In genomic region chr2:152638865-152639264, GRCm38 (mm10) we compare ENCODE assay signal across 16 mouse cellular contexts. TPM values are rescaled to one million over a fixed set of nuclear protein-coding genes. Genes with fewer than 3 reads are reported as not detected.
DNase-seq lines count a peak whose midpoint lies in the region; ATAC-seq and TF ChIP-seq lines count a peak whose summit lies in the region.
"Had no signal": no experiment of that assay in that cellular context is flagged by ENCODE, and none has a peak within 500 bp of the region (broad histone marks: within the 10 kb centered on the region; RNA-seq: fewer than 3 reads in every experiment).

No protein-coding gene starts in this region.

- no peak overlapping the region for H3K9ac ChIP-seq in heart, embryonic 12.5 days
- H3K9ac ChIP-seq in liver, adult 2 months (ENCODE audit: low read depth, low read length), result no peak overlapping the region
- H3K9ac ChIP-seq: hindbrain, embryonic 12.5 days; limb, embryonic 15.5 days; midbrain, embryonic 12.5 days had no signal

- peak overlapping the region; percentile 86 for H3K27ac ChIP-seq in heart, embryonic 12.5 days (ENCODE audit: poor library complexity, severe bottlenecking)
- peak overlapping the region; percentile 44 for H3K27ac ChIP-seq in liver, adult 2 months (replicated peaks; ENCODE audit: insufficient read depth, low read depth, low read length)
- H3K27ac ChIP-seq in brown adipose tissue, adult 24 weeks (replicated peaks; ENCODE audit: low read depth, low read length), result peak overlapping the region; percentile 62
- H3K27ac ChIP-seq: hindbrain, embryonic 12.5 days; layer of hippocampus, adult 2 months; limb, embryonic 15.5 days; midbrain, embryonic 12.5 days had no signal

- no peak for TF ChIP-seq CTCF in liver, adult 2 months (IDR thresholded peaks at IDR 0.05; ENCODE audit: low read depth, low read length)

- H3K4me3 ChIP-seq in heart, embryonic 12.5 days, result no peak overlapping the region
- no peak overlapping the region for H3K4me3 ChIP-seq in liver, adult 2 months (ENCODE audit: insufficient read depth, low read depth, low read length)
- no peak overlapping the region for H3K4me3 ChIP-seq in brown adipose tissue, adult 24 weeks (ENCODE audit: insufficient read depth, low read depth, low read length)
- H3K4me3 ChIP-seq: hindbrain, embryonic 12.5 days; layer of hippocampus, adult 2 months; limb, embryonic 15.5 days; midbrain, embryonic 12.5 days had no signal

- no peak for DNase-seq in heart, postnatal 10 days
- no peak for DNase-seq in liver, adult 2 months (ENCODE audit: extremely low read depth, low read depth, low spot score)
- DNase-seq in liver, result no peak
- DNase-seq in heart, postnatal 4 days, result peak; percentile 24
- DNase-seq in frontal cortex, postnatal 25 days (ENCODE audit: low spot score in 2 of 2), result no peak
- DNase-seq in left cerebral cortex, postnatal 10 days (ENCODE audit: extremely low spot score in 1 of 2, low spot score in 2 of 2), result no peak
- DNase-seq: cerebellum, adult 9-11 months; right cerebral cortex, postnatal 4 days had no signal

- no peak for TF ChIP-seq POLR2A in liver, adult 2 months (IDR thresholded peaks at IDR 0.05; ENCODE audit: extremely low read depth, insufficient read depth, low read length)

- ATAC-seq in heart, embryonic 12.5 days (ENCODE audit: insufficient number of reproducible peaks, low FRiP score), result no peak

- intact Hi-C loops in heart, postnatal 10 days (cut with DNase I), result no loop called here
- intact Hi-C loops in left cerebral cortex, postnatal 10 days (cut with DNase I), result no loop called here

- H3K79me2 ChIP-seq in liver, adult 2 months (ENCODE audit: control insufficient read depth, insufficient read depth, low read length), result no peaks in the 10 kb centered on the region

- no peak overlapping the region for H3K4me2 ChIP-seq in heart, embryonic 12.5 days
- H3K4me2 ChIP-seq: hindbrain, embryonic 12.5 days; limb, embryonic 15.5 days; midbrain, embryonic 12.5 days had no signal

- WGBS in heart, embryonic 12.5 days, result 56% methylated on average over 6 of the region's 6 CpGs
- 75% methylated on average over 6 of the region's 6 CpGs for WGBS in liver, adult 2 months

- no peaks in the 10 kb centered on the region for H3K9me3 ChIP-seq in heart, embryonic 12.5 days (replicated peaks)
- H3K9me3 ChIP-seq: hindbrain, embryonic 12.5 days; limb, embryonic 15.5 days; midbrain, embryonic 12.5 days had no signal

- peaks cover 51% of the 10 kb centered on the region for H3K4me1 ChIP-seq in heart, embryonic 12.5 days (replicated peaks)
- no peaks in the 10 kb centered on the region for H3K4me1 ChIP-seq in liver, adult 2 months (ENCODE audit: control insufficient read depth, insufficient read depth, low read length)
- H3K4me1 ChIP-seq in brown adipose tissue, adult 24 weeks (ENCODE audit: control insufficient read depth, insufficient read depth, insufficient read length, low read length), result no peaks in the 10 kb centered on the region

- H3K27me3 ChIP-seq in heart, embryonic 12.5 days (replicated peaks), result no peaks in the 10 kb centered on the region
- no peaks in the 10 kb centered on the region for H3K27me3 ChIP-seq in liver, adult 2 months (ENCODE audit: control insufficient read depth, insufficient read depth, low read length)
- H3K27me3 ChIP-seq: limb, embryonic 15.5 days had no signal

- H3K36me3 ChIP-seq in heart, embryonic 12.5 days, result no peaks in the 10 kb centered on the region
- H3K36me3 ChIP-seq in liver, adult 2 months (ENCODE audit: control insufficient read depth, insufficient read depth, low read length), result no peaks in the 10 kb centered on the region
- H3K36me3 ChIP-seq: hindbrain, embryonic 12.5 days; limb, embryonic 15.5 days; midbrain, embryonic 12.5 days had no signal

RNA-seq across cellular contexts. Expression of gene Rem1, which starts 12.1 kb away (rescaled TPM):
- polyA plus RNA-seq in heart, embryonic 12.5 days (2016; fragmentation: Nextera tagmentation; extraction: Ambion mirVana), result 9.5 and 10.1 TPM in 2 replicates
- 10 to 100 TPM; 12.9 to 15.3 TPM for total RNA-seq in heart, postnatal 10 days (2021)
- total RNA-seq in liver, adult 2 months (2014; rRNA removed), result 0.34 and 0.65 TPM in 2 replicates
- polyA plus RNA-seq in liver, adult 2 months (2012; rRNA removed), result 0.32 and 0.35 TPM in 2 replicates
- 1.2 and 1.6 TPM in 2 replicates for polyA plus RNA-seq in brown adipose tissue, adult 24 weeks (2012; ENCODE audit: insufficient read depth, insufficient read length, missing spikeins)
- total RNA-seq in heart, postnatal 4 days (2021), result 10 to 100 TPM; 13.5 to 13.9 TPM
- 1 to 10 TPM; 1.5 TPM for total RNA-seq in left cerebral cortex, postnatal 10 days (2021)
- polyA plus RNA-seq: midbrain, embryonic 12.5 days had no signal

RNA-seq across cellular contexts. Expression of gene Defb25, which starts 16.0 kb away (rescaled TPM):
- not detected in 2 replicates for polyA plus RNA-seq in heart, embryonic 12.5 days (2016; fragmentation: Nextera tagmentation; extraction: Ambion mirVana)
- not detected for total RNA-seq in heart, postnatal 10 days (2021)
- 2.1 TPM in 1 of 2 replicates, not detected in the other for total RNA-seq in liver, adult 2 months (2014; rRNA removed)
- polyA plus RNA-seq in liver, adult 2 months (2012; rRNA removed), result not detected in 2 replicates
- polyA plus RNA-seq in brown adipose tissue, adult 24 weeks (2012; ENCODE audit: insufficient read depth, insufficient read length, missing spikeins), result not detected in 2 replicates
- total RNA-seq in heart, postnatal 4 days (2021), result not detected
- total RNA-seq in left cerebral cortex, postnatal 10 days (2021), result not detected
- total RNA-seq: gastrocnemius, adult 18-20 months; layer of hippocampus, adult 2 months; left cerebral cortex, adult 8-10 months had no signal
- polyA plus RNA-seq: hindbrain, embryonic 12.5 days; midbrain, embryonic 12.5 days had no signal

RNA-seq across cellular contexts. Expression of gene H13, which starts 30.4 kb away (rescaled TPM):
- 87.5 and 91.9 TPM in 2 replicates for polyA plus RNA-seq in heart, embryonic 12.5 days (2016; fragmentation: Nextera tagmentation; extraction: Ambion mirVana)
- total RNA-seq in heart, postnatal 10 days (2021), result 10 to 100 TPM; 47.6 to 51.4 TPM
- 65.5 and 86.1 TPM in 2 replicates for total RNA-seq in liver, adult 2 months (2014; rRNA removed)
- polyA plus RNA-seq in liver, adult 2 months (2012; rRNA removed), result 117 and 148 TPM in 2 replicates
- polyA plus RNA-seq in brown adipose tissue, adult 24 weeks (2012; ENCODE audit: insufficient read depth, insufficient read length, missing spikeins), result 54.9 and 59.2 TPM in 2 replicates
- 10 to 100 TPM; 54.1 to 54.2 TPM for total RNA-seq in heart, postnatal 4 days (2021)
- 100 to 1,000 TPM in 1 of 2 experiments, 10 to 100 TPM in 1; 99.7 to 115 TPM for total RNA-seq in left cerebral cortex, postnatal 10 days (2021)

RNA-seq across cellular contexts. Expression of gene Defb36, which starts 34.7 kb away (rescaled TPM):
- polyA plus RNA-seq in heart, embryonic 12.5 days (2016; fragmentation: Nextera tagmentation; extraction: Ambion mirVana), result not detected in 2 replicates
- total RNA-seq in heart, postnatal 10 days (2021), result not detected
- not detected in 2 replicates for total RNA-seq in liver, adult 2 months (2014; rRNA removed)
- not detected in 2 replicates for polyA plus RNA-seq in liver, adult 2 months (2012; rRNA removed)
- polyA plus RNA-seq in brown adipose tissue, adult 24 weeks (2012; ENCODE audit: insufficient read depth, insufficient read length, missing spikeins), result not detected in 2 replicates
- not detected for total RNA-seq in heart, postnatal 4 days (2021)
- not detected for total RNA-seq in left cerebral cortex, postnatal 10 days (2021)
- total RNA-seq: gastrocnemius, adult 18-20 months; layer of hippocampus, adult 2 months; left cerebral cortex, adult 8-10 months had no signal
- polyA plus RNA-seq: hindbrain, embryonic 12.5 days; limb, embryonic 15.5 days; midbrain, embryonic 12.5 days had no signal

RNA-seq across cellular contexts. Expression of gene Defb45, which starts 39.7 kb away (rescaled TPM):
- polyA plus RNA-seq in heart, embryonic 12.5 days (2016; fragmentation: Nextera tagmentation; extraction: Ambion mirVana), result not detected in 2 replicates
- not detected for total RNA-seq in heart, postnatal 10 days (2021)
- total RNA-seq in liver, adult 2 months (2014; rRNA removed), result not detected in 2 replicates
- polyA plus RNA-seq in liver, adult 2 months (2012; rRNA removed), result not detected in 2 replicates
- polyA plus RNA-seq in brown adipose tissue, adult 24 weeks (2012; ENCODE audit: insufficient read depth, insufficient read length, missing spikeins), result not detected in 2 replicates
- not detected for total RNA-seq in heart, postnatal 4 days (2021)
- total RNA-seq in left cerebral cortex, postnatal 10 days (2021), result not detected
- total RNA-seq: gastrocnemius, adult 18-20 months; layer of hippocampus, adult 2 months; left cerebral cortex, adult 8-10 months had no signal
- polyA plus RNA-seq: hindbrain, embryonic 12.5 days; limb, embryonic 15.5 days; midbrain, embryonic 12.5 days had no signal
